Mouse (Mus musculus): ENCODE results near the gene Syne2. TPM values are rescaled to one million over a fixed set of nuclear protein-coding genes. Genes with fewer than 3 reads are reported as not detected.

Syne2 gene
- total RNA-seq, 2 experiments from 2014 or later = 9.1 to 13.9 TPM

- DNase-seq (ENCODE audit: low spot score) = no peak
Observed at GRCm38 (mm10) chr12:75827751-75828150, 9.8 kb downstream of the Syne2 start.

DNA sequence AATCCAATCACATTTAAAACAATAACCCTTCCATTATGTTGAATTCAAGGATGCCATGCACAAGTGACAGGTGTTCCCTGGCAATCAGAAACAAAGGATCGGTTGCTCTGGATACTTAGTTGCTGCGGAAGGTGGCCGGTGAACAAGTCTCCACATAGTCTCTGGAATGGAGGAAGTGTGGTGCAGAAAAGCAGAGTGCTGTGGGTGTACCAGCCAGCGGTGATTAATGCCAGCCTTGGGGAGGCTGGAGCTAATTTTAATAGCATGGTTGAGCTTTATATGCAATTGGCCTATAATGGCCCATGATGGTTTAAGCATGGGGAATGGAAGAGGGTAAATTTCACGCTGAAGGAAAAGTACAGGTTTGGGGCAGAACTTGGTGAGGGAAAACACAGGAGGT is 11.7 kb downstream of the Syne2 start:
- no peak for DNase-seq (ENCODE audit: low spot score)

DNA sequence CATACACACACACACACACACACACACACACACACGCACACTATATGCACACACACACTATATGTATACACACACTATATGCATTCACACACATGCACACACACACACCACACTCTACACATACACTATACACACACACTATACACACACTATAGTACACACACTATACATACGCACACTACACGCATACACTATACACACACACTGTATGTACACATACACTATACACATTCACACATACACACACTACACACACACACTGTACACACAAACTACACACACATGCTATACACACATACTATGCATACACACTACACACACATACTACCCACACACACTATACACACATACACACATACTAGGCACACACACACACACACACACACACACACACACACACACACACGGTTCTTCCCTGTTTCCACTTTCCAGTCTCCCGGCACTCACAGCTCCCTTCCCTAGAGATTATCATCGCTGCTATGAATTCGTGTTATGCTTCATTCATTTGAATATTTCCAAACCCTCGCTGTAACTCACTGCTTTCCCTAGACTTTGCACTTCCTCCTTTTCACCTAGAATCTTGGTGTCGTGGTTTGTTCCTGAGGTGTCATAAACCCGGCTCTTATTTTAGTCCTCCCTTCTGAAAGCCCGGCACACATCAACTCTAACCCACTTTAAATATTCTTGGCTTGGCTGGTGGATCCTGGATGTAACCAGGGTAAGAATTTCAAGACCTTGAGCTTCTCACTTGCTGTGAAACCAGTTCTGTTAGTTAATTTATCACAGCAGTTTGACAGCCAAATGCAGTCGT is 15.4 kb downstream of the Syne2 start:
- no peak for DNase-seq (ENCODE audit: low spot score)

- DNase-seq (ENCODE audit: low spot score) = no peak
Observed at GRCm38 (mm10) chr12:75833960-75834729, 16.2 kb downstream of the Syne2 start.

DNA sequence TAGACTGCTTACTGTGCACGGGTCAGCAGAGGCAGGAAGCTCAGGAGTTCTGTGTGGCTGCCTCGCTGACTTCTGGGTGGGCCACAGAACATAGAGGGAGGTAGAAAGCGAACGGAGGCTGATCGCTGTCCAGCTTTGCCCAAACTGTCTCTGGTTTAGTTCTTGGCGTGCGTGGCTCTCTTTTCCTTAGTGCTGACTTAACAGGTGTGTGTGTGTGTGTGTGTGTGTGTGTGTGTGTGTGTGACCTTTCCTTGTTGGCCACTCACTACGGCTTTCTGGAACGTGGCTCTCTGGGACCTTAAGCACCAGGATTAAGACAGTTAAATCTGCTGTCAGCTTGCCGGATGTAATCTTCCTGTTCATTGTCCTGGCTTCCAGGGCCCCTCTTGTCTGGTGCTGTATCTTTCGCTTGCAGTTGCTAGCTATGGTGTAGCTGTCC is 18.6 kb downstream of the Syne2 start:
- DNase-seq (ENCODE audit: low spot score) = no peak

GRCm38 (mm10) chr12:75837462-75837861 is 19.5 kb downstream of the Syne2 start:
- DNase-seq (ENCODE audit: low spot score) = no peak

GRCm38 (mm10) chr12:75839083-75839736 is 21.3 kb downstream of the Syne2 start:
- no peak for DNase-seq (ENCODE audit: low spot score)

- no peak for DNase-seq (ENCODE audit: low spot score)
Observed at GRCm38 (mm10) chr12:75841183-75841582, 23.2 kb downstream of the Syne2 start.

DNA sequence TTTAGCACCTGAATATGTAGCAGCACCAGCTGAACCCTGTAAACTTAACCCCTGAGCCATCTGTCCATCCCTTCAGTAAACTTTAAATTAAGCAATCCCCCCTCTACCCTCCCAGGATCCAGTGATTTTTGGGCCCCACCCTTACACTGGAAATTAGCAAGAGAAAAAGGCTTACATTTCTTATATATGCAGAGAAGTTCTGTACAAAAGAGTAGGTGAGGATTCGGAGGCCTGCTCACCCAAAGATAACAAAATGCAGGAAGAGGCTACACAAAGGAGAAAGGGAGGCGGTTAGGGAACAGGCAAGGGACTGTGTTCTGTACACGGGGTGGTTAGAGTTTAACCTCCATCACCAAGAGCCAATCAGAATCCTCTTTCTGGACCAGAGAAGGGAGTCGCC is 26.4 kb downstream of the Syne2 start:
- DNase-seq (ENCODE audit: low spot score) = no peak

DNA sequence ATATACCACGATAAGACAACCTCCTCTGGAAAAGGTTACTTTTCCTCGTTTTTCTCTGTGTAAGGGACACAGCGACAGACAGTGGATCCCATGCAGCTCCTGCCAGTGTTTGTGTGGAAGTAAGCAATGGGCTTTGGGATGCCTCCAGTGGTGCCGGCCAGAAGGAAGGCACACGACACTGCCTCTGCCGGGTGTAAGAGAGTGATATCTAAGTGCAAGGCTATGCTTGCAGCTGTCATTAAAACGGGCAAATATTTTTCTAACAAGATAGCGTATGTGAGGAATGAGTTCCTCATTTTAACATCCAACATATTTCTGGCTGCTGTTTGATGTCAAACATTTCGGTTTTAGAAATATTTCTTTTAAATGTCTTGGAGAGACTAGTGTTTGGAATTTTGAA is 27.1 kb downstream of the Syne2 start:
- DNase-seq (ENCODE audit: low spot score) = no peak

DNA sequence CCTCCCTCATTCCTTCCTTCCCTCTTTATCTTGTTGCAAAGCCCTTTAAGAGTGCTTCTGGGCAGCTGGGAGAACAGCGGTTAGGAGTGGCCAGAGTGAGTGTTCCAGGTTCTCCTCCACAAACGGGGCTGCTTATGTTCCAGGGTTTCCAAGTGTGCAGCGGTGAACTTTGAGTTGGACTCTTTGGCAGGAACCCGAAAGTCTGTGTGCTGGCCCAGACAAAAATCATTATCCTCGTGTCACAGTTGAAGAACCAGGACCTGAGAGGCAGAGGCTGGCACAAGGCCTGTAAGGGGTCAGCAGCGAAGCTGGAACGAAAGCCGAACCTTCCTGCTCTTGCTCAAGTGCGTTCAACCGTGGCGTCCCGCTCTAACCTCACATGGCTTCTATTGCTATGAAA is 28.6 kb downstream of the Syne2 start:
- no peak for DNase-seq (ENCODE audit: low spot score)

DNA sequence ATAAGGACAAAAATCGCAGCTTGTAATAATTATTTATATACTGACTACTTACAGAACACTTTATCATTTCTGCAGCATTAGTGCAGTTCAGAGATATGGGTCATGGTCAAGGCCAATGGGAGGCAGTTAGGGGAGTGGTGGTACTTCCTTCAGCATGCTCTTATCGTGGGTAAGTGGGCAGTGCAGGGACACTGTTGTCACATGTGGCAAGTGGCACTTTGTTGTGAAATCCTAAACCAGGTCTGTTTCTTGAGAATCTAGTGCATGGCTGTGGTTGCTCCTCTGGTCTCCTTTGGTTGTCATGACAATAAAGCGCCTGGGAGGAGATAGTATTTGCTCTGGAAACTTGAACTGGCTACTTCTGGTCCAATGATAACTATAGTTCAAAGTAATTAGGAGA is 32.3 kb downstream of the Syne2 start:
- no peak for DNase-seq (ENCODE audit: low spot score)

DNA sequence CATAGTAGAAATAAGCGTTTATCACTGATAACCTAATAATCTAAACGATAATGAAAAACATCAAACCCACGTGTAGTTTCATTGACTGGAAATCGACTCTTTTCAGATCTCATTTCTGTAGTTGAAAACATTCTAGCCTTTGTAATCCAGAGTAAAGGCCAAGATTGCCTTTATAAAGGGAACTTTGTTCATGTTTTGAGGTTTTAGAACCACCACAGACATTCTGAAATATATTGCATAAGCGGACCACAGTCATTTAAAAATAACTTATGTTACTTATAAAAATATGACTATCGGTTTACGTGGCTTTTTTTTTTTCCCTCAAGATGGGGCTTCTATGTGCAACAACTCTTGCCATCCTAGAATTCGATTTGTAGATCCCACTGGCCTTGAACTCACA is 33.5 kb downstream of the Syne2 start:
- DNase-seq (ENCODE audit: low spot score) = no peak

GRCm38 (mm10) chr12:75852384-75852783 is 34.5 kb downstream of the Syne2 start:
- no peak for DNase-seq (ENCODE audit: low spot score)

GRCm38 (mm10) chr12:75853559-75853958 is 35.6 kb downstream of the Syne2 start:
- DNase-seq (ENCODE audit: low spot score) = peak; percentile 71

DNA sequence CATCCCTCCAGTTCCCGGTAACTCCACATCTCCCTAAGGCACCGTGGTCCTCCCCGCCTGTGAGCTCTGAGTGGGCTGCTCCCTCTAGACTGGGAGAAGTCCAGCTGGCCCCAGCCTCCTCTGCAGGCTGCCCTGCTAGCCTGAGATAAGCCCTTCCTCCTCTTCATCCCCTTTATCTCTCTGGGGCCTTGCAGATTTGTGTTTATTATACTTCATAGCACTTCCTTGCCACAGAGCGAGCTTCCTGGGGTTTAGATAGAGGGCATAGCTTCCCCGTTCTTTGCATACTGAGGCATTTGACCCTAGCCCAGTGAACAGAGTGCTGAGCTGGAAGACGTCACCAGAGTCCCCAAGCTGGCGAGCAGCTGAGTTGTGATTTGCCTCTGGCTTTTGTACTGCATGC is 37.1 kb downstream of the Syne2 start:
- no peak for DNase-seq (ENCODE audit: low spot score)

- DNase-seq (ENCODE audit: low spot score) = no peak
Observed at GRCm38 (mm10) chr12:75855621-75856020, 37.7 kb downstream of the Syne2 start.

- no peak for DNase-seq (ENCODE audit: low spot score)
Observed at GRCm38 (mm10) chr12:75856096-75856868, 38.3 kb downstream of the Syne2 start.

GRCm38 (mm10) chr12:75859936-75860335 is 42.0 kb downstream of the Syne2 start:
- DNase-seq (ENCODE audit: low spot score) = no peak

DNA sequence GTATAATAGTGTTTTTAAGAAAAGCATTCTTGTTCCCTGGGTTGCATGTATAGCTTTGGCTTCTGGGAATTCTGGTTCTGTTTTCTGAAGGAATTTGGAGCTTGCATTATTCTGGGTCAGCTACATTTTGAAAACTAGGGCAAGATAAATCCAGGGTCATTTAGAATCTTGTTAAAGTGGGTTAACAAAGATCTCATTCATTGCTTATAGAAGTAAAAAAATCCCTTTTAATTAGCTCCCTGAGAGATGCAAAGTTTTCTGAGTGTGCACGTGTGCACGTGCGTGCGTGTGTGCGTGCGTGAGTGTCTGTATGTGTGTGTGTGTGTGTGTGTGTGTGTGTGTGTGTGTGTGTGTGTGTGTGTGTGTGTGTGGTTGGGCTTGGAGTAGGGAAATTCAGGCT is 42.9 kb downstream of the Syne2 start:
- DNase-seq (ENCODE audit: low spot score) = no peak

DNA sequence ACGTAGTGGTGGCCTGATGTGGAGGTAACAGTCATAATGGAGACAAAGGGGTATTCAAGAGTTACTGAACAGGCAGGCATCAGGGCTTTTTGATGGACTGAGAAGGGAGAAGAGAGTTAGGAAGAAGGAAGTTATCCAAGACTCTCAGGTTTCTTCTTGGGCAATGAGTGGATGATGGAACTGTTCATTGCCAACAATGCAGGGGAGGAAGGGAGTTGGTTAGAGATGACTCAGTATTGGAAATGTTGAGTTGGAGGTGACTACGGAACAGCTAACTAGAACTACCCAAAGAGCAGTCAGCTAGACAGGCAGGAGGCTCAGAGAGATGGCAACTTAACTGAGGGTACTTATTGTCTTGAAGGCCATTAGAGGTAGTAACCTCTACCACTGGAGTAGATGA is 47.2 kb downstream of the Syne2 start:
- no peak for DNase-seq (ENCODE audit: low spot score)
